Mouse (Mus musculus) liver, adult 2 months (tissue): Measurements from ENCODE around the gene Klk13.

Experiments used
- CTCF ChIP-seq: fragments of 200-500 bp; IDR thresholded peaks from 2 replicates; pipeline ENCODE4 v1.5.1; 2011; ENCODE audit warnings: low read depth, low read length, control low read depth
- POLR2A ChIP-seq: fragments of 200-500 bp; IDR thresholded peaks from 2 replicates; pipeline ENCODE4 v1.6.1; 2011; ENCODE audit warnings: low read length, control low read depth; ENCODE audit not compliant: insufficient read depth; ENCODE audit errors: extremely low read depth

GRCm38 (mm10) chr7:43662804-43663203, 49.6 kb upstream of the Klk13 start:
- TF ChIP-seq CTCF: no peak
- no peak for TF ChIP-seq POLR2A
